Mouse (Mus musculus): ENCODE measurements around the gene Opcml. TPM values are rescaled to one million over a fixed set of nuclear protein-coding genes. Genes with fewer than 3 reads are reported as not detected.

The Opcml gene
- polyA plus RNA-seq, 1 experiment from 2014 or later = 49.9 TPM

DNA sequence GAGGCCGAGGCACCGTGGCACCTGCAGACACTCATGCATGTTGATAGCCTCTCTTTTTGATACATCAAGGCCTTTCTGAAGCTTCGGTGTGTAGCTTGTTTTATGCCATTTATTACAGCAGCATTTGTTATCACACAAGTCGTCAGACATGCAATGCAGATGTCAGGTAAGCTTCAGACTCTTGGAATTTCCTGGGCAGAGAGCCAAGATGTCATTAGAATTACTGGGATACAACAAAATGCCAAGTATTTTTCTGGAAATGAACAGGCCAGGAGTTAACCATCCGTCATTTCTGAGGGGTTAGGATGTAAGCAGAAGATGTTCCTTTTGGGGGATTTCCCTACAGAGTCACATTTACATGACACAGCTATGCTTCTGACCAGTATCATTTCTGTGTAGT is 237.6 kb downstream of the Opcml start:
- no peak for ATAC-seq (ENCODE audit: low FRiP score)
- Histone ChIP-seq H3K9ac (replicated peaks) (no peak overlapping the region), H3K36me3 (no peaks in the 10 kb centered on the region), H3K9me3 (replicated peaks) (no peaks in the 10 kb centered on the region), H3K4me2 (no peak overlapping the region), H3K27me3 (replicated peaks) (no peaks in the 10 kb centered on the region), H3K4me3 (replicated peaks) (no peak overlapping the region), H3K27ac (replicated peaks) (no peak overlapping the region), H3K4me1 (peaks cover 16% of the 10 kb centered on the region)
- 66% methylated on average over 5 of the region's 5 CpGs for WGBS

DNA sequence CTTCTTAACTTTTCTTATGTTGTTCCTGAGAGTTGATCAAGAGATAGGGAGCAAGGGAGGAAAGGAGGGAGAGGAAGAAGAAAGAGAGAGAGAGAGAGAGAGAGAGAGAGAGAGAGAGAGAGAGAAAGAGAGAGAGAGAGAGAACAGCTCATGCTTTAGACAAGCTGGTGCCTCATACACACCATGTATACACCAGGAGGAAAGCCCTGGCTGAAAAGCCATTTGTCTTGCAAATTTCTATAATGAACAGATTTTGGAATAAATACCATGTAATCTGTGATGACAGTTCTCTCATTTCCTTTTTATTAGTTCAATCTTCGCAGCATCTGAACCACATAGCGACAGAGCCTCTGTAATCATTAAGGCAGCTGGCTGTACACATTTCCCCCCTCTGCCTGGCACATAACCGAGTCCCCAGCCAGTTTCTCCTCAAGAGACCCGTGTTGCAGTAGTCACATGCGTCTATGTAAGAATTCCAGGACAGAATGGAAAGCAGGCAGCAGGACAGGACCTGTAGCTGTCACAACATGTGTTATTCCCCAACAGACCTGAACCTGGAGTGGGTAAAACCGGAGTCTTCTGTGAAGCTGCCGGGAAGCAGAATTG is 238.3 kb downstream of the Opcml start:
- no peaks in the 10 kb centered on the region for H3K27me3 ChIP-seq (replicated peaks)
- no peaks in the 10 kb centered on the region for H3K9me3 ChIP-seq (replicated peaks)
- no peak overlapping the region for H3K4me2 ChIP-seq
- no peak for ATAC-seq (ENCODE audit: low FRiP score)
- no peak overlapping the region for H3K4me3 ChIP-seq (replicated peaks)
- WGBS = 47% methylated on average over 7 of the region's 7 CpGs
- H3K4me1 ChIP-seq = peaks cover 16% of the 10 kb centered on the region
- no peak overlapping the region; the same call in 1 of the 2 replicates for H3K27ac ChIP-seq (replicated peaks)
- no peak overlapping the region for H3K9ac ChIP-seq (replicated peaks)
- no peaks in the 10 kb centered on the region for H3K36me3 ChIP-seq

DNA sequence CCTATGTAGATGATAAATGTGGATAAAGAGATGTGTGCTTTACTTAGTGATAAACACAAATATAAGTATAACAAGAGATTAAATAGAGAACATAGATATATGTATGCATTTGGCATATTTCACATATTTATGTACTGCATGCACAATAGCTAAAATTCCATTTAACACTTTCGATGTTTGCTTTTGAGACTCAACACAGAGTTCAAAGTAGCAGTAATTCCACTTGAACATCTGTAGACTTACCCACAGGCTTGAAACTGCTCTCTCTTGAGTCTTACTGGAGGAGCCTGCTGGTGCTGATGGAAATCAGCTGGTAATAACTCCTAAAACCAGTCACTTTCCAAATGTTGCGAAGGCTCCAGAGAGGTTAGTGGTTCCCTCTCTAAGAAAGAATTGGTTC is 258.6 kb downstream of the Opcml start:
- Histone ChIP-seq H3K4me2 (no peak overlapping the region), H3K27ac (replicated peaks) (no peak overlapping the region), H3K27me3 (replicated peaks) (no peaks in the 10 kb centered on the region), H3K4me1 (no peaks in the 10 kb centered on the region), H3K36me3 (no peaks in the 10 kb centered on the region), H3K4me3 (replicated peaks) (no peak overlapping the region), H3K9me3 (replicated peaks) (no peaks in the 10 kb centered on the region), H3K9ac (replicated peaks) (no peak overlapping the region)
- ATAC-seq (ENCODE audit: low FRiP score) = no peak
- 91% methylated on average over 2 of the region's 2 CpGs for WGBS

DNA sequence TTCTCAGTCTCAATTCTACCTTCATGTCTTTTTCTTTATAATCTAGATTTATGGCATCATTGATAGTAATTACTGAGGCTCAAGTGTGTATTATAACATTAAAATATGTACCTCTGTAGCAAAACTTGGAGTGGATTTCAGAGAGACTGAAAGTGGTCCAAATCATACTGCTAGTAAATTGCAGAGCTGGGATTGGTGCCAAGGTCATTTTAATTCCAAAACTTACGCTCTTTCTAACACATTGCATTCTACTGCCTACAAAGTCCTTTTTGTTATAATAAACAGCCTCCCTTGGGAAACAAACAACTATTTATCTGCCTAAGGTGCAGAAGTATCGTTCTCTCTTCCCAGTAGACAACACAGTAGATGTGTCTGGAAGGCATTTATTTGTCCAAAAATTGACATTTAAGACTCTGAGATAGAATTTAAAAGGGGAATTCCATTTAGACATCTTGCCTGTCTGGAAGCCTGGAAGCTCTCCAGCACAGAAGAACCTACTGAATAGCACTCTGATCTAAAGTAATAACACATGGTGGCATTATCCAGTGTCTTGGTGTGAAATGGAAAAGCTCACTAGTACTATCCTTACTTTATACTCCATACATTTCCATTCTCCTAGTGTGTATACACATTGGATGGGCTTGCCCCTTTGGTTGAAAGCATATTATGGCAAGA is 266.7 kb downstream of the Opcml start:
- no peaks in the 10 kb centered on the region for H3K36me3 ChIP-seq
- no peak for ATAC-seq (ENCODE audit: low FRiP score)
- no peak overlapping the region for H3K4me2 ChIP-seq
- H3K27ac ChIP-seq (replicated peaks) = no peak overlapping the region
- H3K9me3 ChIP-seq (replicated peaks) = no peaks in the 10 kb centered on the region
- no peaks in the 10 kb centered on the region for H3K4me1 ChIP-seq
- H3K4me3 ChIP-seq (replicated peaks) = no peak overlapping the region
- 42% methylated on average over 2 of the region's 2 CpGs for WGBS
- H3K9ac ChIP-seq (replicated peaks) = no peak overlapping the region
- no peaks in the 10 kb centered on the region for H3K27me3 ChIP-seq (replicated peaks)

DNA sequence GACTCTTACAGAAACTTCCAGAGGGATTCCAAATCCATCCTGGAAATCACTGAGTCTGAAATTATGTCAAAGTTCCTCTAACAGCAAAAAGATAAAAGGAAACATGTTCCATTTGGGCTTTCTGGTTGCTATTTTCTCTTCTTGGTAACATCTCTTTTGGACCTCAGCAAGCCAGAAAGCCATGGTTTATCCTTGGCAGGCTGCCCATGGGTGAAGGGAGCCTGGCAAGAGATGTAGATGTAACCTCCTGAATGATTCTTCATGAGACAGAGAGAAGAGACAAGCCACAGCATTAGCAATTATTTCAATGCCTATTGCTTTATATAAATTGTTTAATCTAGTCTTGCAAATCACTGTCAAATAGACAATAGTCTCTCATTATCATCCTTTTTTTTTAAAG is 274.6 kb downstream of the Opcml start:
- Histone ChIP-seq H3K4me1 (no peaks in the 10 kb centered on the region), H3K4me3 (replicated peaks) (no peak overlapping the region), H3K27me3 (replicated peaks) (no peaks in the 10 kb centered on the region), H3K9ac (replicated peaks) (no peak overlapping the region), H3K27ac (replicated peaks) (no peak overlapping the region), H3K36me3 (no peaks in the 10 kb centered on the region), H3K4me2 (no peak overlapping the region), H3K9me3 (replicated peaks) (no peaks in the 10 kb centered on the region)
- ATAC-seq (ENCODE audit: low FRiP score) = no peak

DNA sequence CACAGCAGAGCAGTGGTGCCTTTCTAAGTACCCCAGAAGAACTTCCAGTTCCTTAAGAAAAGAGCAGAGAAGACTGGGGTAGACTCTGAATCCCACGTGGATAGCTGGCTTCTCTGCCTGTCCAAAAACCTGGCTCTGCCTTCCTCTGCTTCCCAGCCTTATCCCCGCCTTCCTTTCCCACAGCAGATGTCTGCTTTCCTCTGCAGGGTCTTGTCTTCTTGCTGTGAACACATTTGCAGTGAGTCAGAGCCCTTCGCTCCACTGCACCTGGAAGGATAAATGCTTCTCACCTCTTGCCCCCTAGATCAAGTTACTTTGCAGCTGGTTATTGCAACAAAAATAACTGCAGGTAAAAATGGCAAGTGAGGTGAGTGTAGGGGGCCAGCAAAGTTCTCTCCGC is 290.1 kb downstream of the Opcml start:
- no peak overlapping the region for H3K27ac ChIP-seq (replicated peaks)
- no peaks in the 10 kb centered on the region for H3K36me3 ChIP-seq
- H3K4me1 ChIP-seq = peaks cover 6% of the 10 kb centered on the region
- ATAC-seq (ENCODE audit: low FRiP score) = no peak
- no peak overlapping the region for H3K4me3 ChIP-seq (replicated peaks)
- H3K27me3 ChIP-seq (replicated peaks) = 0 out of 2 replicates have a peak, but pooled peaks cover 4% of the 10 kb centered on the region
- H3K9me3 ChIP-seq (replicated peaks) = no peaks in the 10 kb centered on the region
- no peak overlapping the region for H3K4me2 ChIP-seq
- no peak overlapping the region for H3K9ac ChIP-seq (replicated peaks)
- WGBS = 76% methylated on average over 4 of the region's 4 CpGs

DNA sequence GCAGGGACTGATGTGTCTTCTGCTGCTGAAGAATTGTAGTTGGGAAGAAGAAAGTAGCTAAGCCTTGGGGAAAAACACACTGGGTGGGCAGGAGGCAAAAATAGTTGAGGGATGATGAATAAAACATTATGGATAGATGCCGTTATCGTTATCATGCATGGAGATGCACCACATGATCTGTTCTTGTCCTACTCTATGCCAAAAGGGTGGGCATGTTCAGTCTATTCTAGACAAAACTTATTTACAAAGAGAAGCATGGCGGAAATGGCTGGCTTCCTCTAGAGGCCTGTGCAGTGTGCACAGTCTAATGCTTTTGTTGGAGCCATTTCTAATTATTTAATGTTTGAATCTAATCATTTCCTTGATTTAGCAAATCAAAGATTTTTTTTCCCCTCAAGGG is 293.2 kb downstream of the Opcml start:
- peaks cover 6% of the 10 kb centered on the region for H3K4me1 ChIP-seq
- H3K27me3 ChIP-seq (replicated peaks) = 0 out of 2 replicates have a peak, but pooled peaks cover 4% of the 10 kb centered on the region
- WGBS = 70% methylated on average over 3 of the region's 3 CpGs
- H3K27ac ChIP-seq (replicated peaks) = no peak overlapping the region
- no peaks in the 10 kb centered on the region for H3K36me3 ChIP-seq
- H3K9ac ChIP-seq (replicated peaks) = no peak overlapping the region
- H3K9me3 ChIP-seq (replicated peaks) = no peaks in the 10 kb centered on the region
- ATAC-seq (ENCODE audit: low FRiP score) = no peak
- H3K4me2 ChIP-seq = no peak overlapping the region
- no peak overlapping the region for H3K4me3 ChIP-seq (replicated peaks)

DNA sequence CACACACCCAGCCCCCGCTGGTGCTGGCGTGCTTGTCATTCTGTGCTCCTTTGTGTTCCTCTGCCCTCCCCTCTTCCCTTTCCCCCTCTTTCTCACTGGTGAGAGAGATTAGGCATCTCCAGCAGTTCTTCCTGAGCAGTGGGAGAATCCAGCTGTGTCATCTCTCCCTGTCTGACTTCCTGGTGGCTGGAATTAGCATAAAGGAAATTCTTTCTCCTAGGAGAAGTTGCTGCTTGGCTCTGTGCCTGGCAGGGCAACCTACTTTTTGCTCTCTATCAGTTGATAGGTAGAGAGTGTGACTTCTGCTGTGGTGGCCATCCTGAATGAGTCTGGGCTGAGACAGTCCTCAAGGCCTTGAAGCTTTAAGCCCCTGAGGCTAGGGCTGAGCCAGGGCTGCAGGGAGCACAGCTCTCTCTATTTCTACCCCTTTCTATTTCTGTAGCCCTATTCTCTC is 293.7 kb downstream of the Opcml start:
- no peak overlapping the region for H3K27ac ChIP-seq (replicated peaks)
- no peaks in the 10 kb centered on the region for H3K36me3 ChIP-seq
- H3K4me3 ChIP-seq (replicated peaks) = no peak overlapping the region
- no peak overlapping the region for H3K9ac ChIP-seq (replicated peaks)
- 19% methylated on average over 2 of the region's 2 CpGs for WGBS
- H3K4me1 ChIP-seq = peaks cover 6% of the 10 kb centered on the region
- ATAC-seq (ENCODE audit: low FRiP score) = 0 out of 2 replicates have a peak, but pooled peaks have one; percentile 47
- no peaks in the 10 kb centered on the region for H3K9me3 ChIP-seq (replicated peaks)
- 0 out of 2 replicates have a peak, but pooled peaks cover 4% of the 10 kb centered on the region for H3K27me3 ChIP-seq (replicated peaks)
- H3K4me2 ChIP-seq = no peak overlapping the region

DNA sequence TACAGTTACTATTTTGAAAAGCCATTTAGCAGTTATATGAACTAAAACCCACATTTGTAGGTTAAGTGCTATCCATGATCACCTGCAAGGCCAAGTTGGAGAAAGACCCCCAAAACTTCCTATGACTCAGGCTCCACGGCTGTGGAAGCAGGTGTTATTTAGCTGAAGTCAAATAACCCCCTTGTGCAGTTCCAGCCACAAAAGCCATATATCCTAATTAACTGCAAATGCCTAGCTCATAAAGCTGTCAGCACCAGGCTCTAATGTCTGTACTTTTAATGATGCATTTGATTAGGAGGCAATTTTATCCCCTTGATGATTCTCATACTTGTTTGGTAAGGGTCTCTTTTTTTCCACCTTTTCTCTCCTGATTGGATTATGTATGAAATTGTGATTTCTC is 300.8 kb downstream of the Opcml start:
- Histone ChIP-seq H3K9me3 (replicated peaks) (no peaks in the 10 kb centered on the region), H3K4me1 (no peaks in the 10 kb centered on the region), H3K4me2 (no peak overlapping the region), H3K36me3 (no peaks in the 10 kb centered on the region), H3K9ac (replicated peaks) (no peak overlapping the region), H3K27me3 (replicated peaks) (no peaks in the 10 kb centered on the region), H3K4me3 (replicated peaks) (no peak overlapping the region), H3K27ac (replicated peaks) (no peak overlapping the region)
- 18% methylated on average over 1 of the region's 1 CpGs for WGBS
- ATAC-seq (ENCODE audit: low FRiP score) = no peak

DNA sequence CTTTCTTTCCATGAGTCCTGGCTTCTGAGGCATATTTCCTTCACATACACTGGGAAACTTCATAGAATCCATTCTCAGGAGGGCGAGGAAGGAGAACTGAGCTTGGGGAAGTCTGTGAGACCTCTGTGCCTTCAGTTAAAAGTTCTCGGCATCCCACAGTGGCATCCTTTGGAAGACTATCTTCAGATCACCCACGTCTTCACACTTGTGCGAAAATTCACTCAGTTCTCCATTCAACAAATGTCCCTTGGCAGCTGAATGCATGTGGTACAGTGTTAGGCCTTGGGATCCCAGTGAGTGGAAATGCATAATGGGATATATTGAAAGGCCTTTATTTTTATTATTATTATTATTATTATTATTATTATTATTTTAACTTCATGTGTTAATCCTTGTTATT is 304.1 kb downstream of the Opcml start:
- H3K4me1 ChIP-seq = no peaks in the 10 kb centered on the region
- no peak overlapping the region for H3K9ac ChIP-seq (replicated peaks)
- 92% methylated on average over 4 of the region's 4 CpGs for WGBS
- H3K27me3 ChIP-seq (replicated peaks) = no peaks in the 10 kb centered on the region
- no peak overlapping the region for H3K4me3 ChIP-seq (replicated peaks)
- H3K36me3 ChIP-seq = no peaks in the 10 kb centered on the region
- H3K4me2 ChIP-seq = no peak overlapping the region
- ATAC-seq (ENCODE audit: low FRiP score) = no peak
- no peak overlapping the region for H3K27ac ChIP-seq (replicated peaks)
- no peaks in the 10 kb centered on the region for H3K9me3 ChIP-seq (replicated peaks)

DNA sequence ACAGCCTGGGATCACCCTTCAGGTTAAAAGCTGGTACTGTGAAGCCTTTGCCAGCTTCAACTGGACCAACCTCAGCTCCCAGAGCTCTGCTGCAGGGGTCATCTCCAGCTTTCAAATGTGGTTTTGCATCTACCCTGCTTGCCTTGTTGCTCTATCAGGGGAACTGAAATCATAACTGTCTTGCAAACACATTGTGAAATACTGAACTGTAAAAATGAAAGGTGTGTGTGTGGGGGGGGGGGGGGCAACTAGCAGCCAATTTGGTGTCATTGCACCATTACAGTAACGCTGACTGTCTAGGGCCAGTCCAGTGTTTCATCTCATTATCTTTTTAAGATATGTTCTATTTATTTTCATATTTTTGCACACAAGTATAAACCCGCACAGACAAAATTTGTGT is 305.6 kb downstream of the Opcml start:
- no peak overlapping the region for H3K27ac ChIP-seq (replicated peaks)
- no peak overlapping the region for H3K9ac ChIP-seq (replicated peaks)
- H3K4me3 ChIP-seq (replicated peaks) = no peak overlapping the region
- no peak for ATAC-seq (ENCODE audit: low FRiP score)
- H3K4me1 ChIP-seq = no peaks in the 10 kb centered on the region
- no peaks in the 10 kb centered on the region for H3K9me3 ChIP-seq (replicated peaks)
- no peaks in the 10 kb centered on the region for H3K36me3 ChIP-seq
- WGBS = 100% methylated on average over 2 of the region's 2 CpGs
- H3K27me3 ChIP-seq (replicated peaks) = no peaks in the 10 kb centered on the region
- no peak overlapping the region for H3K4me2 ChIP-seq

DNA sequence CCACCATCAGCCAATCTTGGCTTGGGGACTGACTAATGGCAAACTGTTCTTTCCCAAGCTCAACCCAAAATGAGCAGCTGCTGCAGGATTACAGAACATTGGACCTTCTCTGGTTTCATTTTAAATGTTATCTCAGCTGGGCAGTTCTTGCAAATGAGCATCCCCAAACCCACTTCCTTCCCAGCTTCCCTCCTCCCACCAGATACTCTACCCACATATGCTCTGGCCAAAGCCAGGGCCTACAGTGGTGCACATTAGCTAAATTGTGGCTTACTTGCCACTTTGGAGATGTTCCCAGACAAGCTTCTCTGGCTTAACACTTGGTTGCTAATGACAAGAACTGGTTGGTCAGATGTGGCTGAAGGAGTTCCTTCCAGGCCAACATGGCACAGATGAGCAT is 311.4 kb downstream of the Opcml start:
- no peak for ATAC-seq (ENCODE audit: low FRiP score)
- no peaks in the 10 kb centered on the region for H3K4me1 ChIP-seq
- H3K27ac ChIP-seq (replicated peaks) = no peak overlapping the region
- H3K36me3 ChIP-seq = no peaks in the 10 kb centered on the region
- no peak overlapping the region for H3K9ac ChIP-seq (replicated peaks)
- H3K27me3 ChIP-seq (replicated peaks) = no peaks in the 10 kb centered on the region
- no peak overlapping the region for H3K4me2 ChIP-seq
- no peaks in the 10 kb centered on the region for H3K9me3 ChIP-seq (replicated peaks)
- no peak overlapping the region for H3K4me3 ChIP-seq (replicated peaks)
